Mouse (Mus musculus) ES-E14 (cell line): Measurements from ENCODE around the gene Ccp110. TPM values are rescaled to one million over a fixed set of nuclear protein-coding genes. Genes with fewer than 3 reads are reported as not detected.

Experiments
- DNase-seq: peaks from one replicate; pipeline ENCODE4 v3.0.0-alpha.2; 2013; ENCODE audit warnings: low read depth, low spot score
- H3K27ac ChIP-seq: 2 replicates; pipeline ENCODE4 v1.5.1; 2012; ENCODE audit warnings: low read depth, mild to moderate bottlenecking, low read length, moderate library complexity, mixed read lengths; ENCODE audit not compliant: poor library complexity, insufficient read depth, severe bottlenecking
- H3K36me3 ChIP-seq: 2 replicates; pipeline ENCODE4 v1.6.1; 2012; ENCODE audit warnings: mild to moderate bottlenecking, low read length, moderate library complexity, mixed read lengths; ENCODE audit not compliant: control insufficient read depth, poor library complexity, insufficient read depth, severe bottlenecking
- H3K4me1 ChIP-seq, 2 experiments: fragments of 150-350 bp in 1 of 2; sonication (generic) in 1 of 2; 2 replicates each; pipeline ENCODE4 v1.6.1; 2012; ENCODE audit warnings: low read length in 2 of 2, mild to moderate bottlenecking in 1 of 2, mixed read lengths in 1 of 2; ENCODE audit not compliant: control insufficient read depth in 2 of 2, insufficient read depth in 2 of 2, poor library complexity in 1 of 2
- H3K4me3 ChIP-seq, 2 experiments: fragments of 150-350 bp in 1 of 2; sonication (generic) in 1 of 2; 2 replicates each; pipeline ENCODE4 v1.5.1; 2012; ENCODE audit warnings: low read length in 2 of 2, low read depth in 1 of 2, mild to moderate bottlenecking in 1 of 2, mixed read lengths in 1 of 2; ENCODE audit not compliant: insufficient read depth in 1 of 2, poor library complexity in 1 of 2, severe bottlenecking in 1 of 2
- H3K9ac ChIP-seq: 2 replicates; pipeline ENCODE4 v1.6.1; 2012; ENCODE audit warnings: low read depth, mild to moderate bottlenecking, low read length, mixed read lengths; ENCODE audit not compliant: poor library complexity, insufficient read depth, severe bottlenecking
- H3K9me3 ChIP-seq: fragments of 150-350 bp; sonication (generic); 2 replicates; pipeline ENCODE4 v1.6.1; 2012; ENCODE audit warnings: low read depth, mild to moderate bottlenecking, low read length; ENCODE audit not compliant: control insufficient read depth, insufficient read depth
- CHD2 ChIP-seq: IDR thresholded peaks from 2 replicates; pipeline ENCODE4 v1.6.1; 2014; ENCODE audit warnings: mild to moderate bottlenecking, low read depth, low read length, inconsistent platforms
- HCFC1 ChIP-seq: IDR thresholded peaks from 2 replicates; pipeline ENCODE4 v1.6.1; 2012; ENCODE audit warnings: low read length, inconsistent platforms, borderline replicate concordance; ENCODE audit not compliant: insufficient read depth
- MAFK ChIP-seq: IDR thresholded peaks from 2 replicates; pipeline ENCODE4 v1.6.1; 2014; ENCODE audit warnings: mild to moderate bottlenecking, low read depth, low read length, inconsistent platforms; ENCODE audit not compliant: insufficient read depth
- ZC3H11A ChIP-seq: IDR thresholded peaks from 2 replicates; pipeline ENCODE4 v1.6.1; 2012; ENCODE audit warnings: low read depth, mild to moderate bottlenecking, inconsistent platforms, low read length, borderline replicate concordance
- ZNF384 ChIP-seq: IDR thresholded peaks from 2 replicates; pipeline ENCODE4 v1.6.1; 2012; ENCODE audit warnings: low read depth, low read length, inconsistent platforms
- in situ Hi-C, 2 experiments: fragments of 600-800 bp; cut with MboI; formaldehyde crosslinking; loops; one replicate each; pipeline ENCODE4 v1.15.1; 2025; ENCODE audit warnings: low sequenced_read_pairs in 2 of 2, inconsistent platforms in 1 of 2; ENCODE audit not compliant: unreplicated experiment in 2 of 2
- total RNA-seq: library from RNA; depleted of rRNA; stranded (reverse); fragments of 300-350 nt; gene quantifications from 2 replicates; pipeline ENCODE4 v1.2.3, GENCODE M21; 2012

Ccp110 gene
- total RNA-seq, 1 experiment: 25.8 TPM

DNA sequence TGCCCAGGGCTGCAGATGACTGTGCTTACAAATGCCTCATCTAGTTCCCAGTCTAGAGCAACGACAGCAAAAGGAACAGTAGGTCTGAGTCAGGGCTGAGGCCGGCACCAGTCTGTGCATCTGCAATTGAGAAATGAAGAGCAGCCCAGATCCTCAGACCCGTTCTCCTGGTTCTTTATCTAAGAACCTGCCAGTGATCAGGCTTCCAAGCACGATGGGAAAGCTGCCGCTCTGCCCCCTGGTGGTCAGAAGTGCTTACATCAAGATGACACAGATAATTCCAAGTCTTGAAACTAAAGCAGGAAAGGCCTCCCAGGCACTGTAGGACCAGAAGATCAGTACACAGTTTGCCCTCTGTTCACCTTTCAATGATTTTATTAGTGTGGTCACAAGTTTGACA is 24.2 kb upstream of the Ccp110 start:
- H3K9ac ChIP-seq: no peak overlapping the region
- peak; percentile 87 for DNase-seq
- H3K27ac ChIP-seq: no peak overlapping the region
- in situ Hi-C loops: no loop called here
- H3K36me3 ChIP-seq: peaks cover 12% of the 10 kb centered on the region; the same call in 1 of the 2 replicates
- no peak for TF ChIP-seq HCFC1
- TF ChIP-seq ZC3H11A: peak; percentile 41; the same call in 1 of the 2 replicates
- H3K9me3 ChIP-seq: no peaks in the 10 kb centered on the region
- no peak overlapping the region for H3K4me3 ChIP-seq
- H3K4me1 ChIP-seq: peaks cover 2 to 3% of the 10 kb centered on the region in 2 experiments; a peak in 3 of 4 replicates

DNA sequence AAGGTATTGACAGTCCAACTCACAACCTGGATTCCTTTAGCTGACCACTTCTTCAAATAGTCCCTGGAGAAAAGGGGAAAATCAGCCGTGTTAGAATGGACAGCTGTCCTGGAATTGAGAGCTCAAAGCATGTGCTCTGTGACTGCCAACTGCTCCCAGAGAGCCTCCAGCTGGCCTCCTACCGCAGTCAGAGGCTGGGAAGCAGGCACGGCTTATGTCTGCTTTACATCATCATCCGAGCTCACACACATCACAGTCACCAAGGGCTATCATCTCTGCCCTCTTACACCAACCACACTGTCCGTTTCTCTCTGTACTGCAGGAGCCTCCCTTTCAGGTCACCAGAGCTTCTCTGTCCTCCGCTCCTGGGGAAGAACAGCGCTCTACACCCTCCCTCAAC is 23.3 kb upstream of the Ccp110 start:
- no peak for DNase-seq
- no peak overlapping the region for H3K9ac ChIP-seq
- peaks cover 2 to 3% of the 10 kb centered on the region in 2 experiments; a peak in 3 of 4 replicates for H3K4me1 ChIP-seq
- no peak overlapping the region for H3K27ac ChIP-seq
- in situ Hi-C loops: no loop called here
- H3K9me3 ChIP-seq: no peaks in the 10 kb centered on the region
- H3K4me3 ChIP-seq: no peak overlapping the region
- H3K36me3 ChIP-seq: peaks cover 12% of the 10 kb centered on the region; the same call in 1 of the 2 replicates
- TF ChIP-seq MAFK: no peak
- no peak for TF ChIP-seq CHD2
- TF ChIP-seq ZC3H11A: no peak
- no peak for TF ChIP-seq HCFC1
- no peak for TF ChIP-seq ZNF384

DNA sequence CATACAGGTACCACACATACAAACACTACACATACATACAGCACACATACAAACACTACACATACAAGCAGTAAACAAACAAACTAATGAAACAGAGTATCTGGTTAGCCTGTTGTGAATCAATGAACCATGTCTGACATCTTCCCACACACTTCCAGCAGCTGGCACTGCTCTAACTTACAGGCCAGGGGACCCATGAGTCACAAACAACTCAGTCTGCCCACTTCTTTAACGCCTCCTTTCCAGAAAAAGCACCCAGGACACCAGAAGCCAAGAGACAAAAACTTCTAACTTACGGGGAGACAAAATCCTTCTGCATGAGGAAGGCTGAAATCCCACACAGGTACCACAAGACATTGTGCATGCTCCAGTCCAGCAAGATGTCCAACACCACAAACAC is 21.1 kb upstream of the Ccp110 start:
- Histone ChIP-seq H3K4me3 (no peak overlapping the region), H3K9ac (no peak overlapping the region), H3K4me1 (no peaks in the 10 kb centered on the region; a peak in 1 of 4 replicates), H3K27ac (no peak overlapping the region), H3K9me3 (no peaks in the 10 kb centered on the region), H3K36me3 (peaks cover 15% of the 10 kb centered on the region)
- in situ Hi-C loops: loop anchor here in 1 of 2 experiments (10.0 kb wide), 1 partner anchor 96 kb away; the partner anchor contains the start of gene Tmc5
- DNase-seq: no peak
- TF ChIP-seq HCFC1: no peak
- no peak for TF ChIP-seq MAFK
- no peak for TF ChIP-seq ZNF384
- no peak for TF ChIP-seq ZC3H11A

DNA sequence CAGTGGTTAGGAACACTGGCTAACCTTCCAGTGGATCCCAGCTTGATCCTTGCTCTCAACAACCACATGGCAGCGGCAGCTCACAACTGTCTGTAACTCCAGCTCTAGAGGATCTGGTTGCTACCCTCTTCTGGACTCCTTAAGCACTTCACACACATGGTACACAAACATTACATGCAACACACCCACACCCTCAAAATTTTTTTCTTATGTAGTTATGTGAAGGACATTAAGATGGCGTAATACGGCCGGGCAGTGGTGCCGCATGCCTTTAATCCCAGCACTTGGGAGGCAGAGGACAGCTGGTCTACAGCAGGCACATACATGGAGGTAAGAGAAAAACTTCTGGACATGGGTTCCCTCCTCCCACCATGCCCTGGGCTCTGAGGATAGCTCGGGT is 16.2 kb upstream of the Ccp110 start:
- no peaks in the 10 kb centered on the region for H3K4me1 ChIP-seq
- no peak overlapping the region for H3K4me3 ChIP-seq
- TF ChIP-seq CHD2 (no peak), MAFK (no peak)
- no peaks in the 10 kb centered on the region for H3K9me3 ChIP-seq
- no peak overlapping the region for H3K9ac ChIP-seq
- H3K36me3 ChIP-seq: peaks cover 16% of the 10 kb centered on the region
- in situ Hi-C loops: loop anchor here in 1 of 2 experiments (10.0 kb wide), 1 partner anchor 101 kb away; the partner anchor contains the start of gene Tmc5
- DNase-seq: no peak
- no peak overlapping the region for H3K27ac ChIP-seq

DNA sequence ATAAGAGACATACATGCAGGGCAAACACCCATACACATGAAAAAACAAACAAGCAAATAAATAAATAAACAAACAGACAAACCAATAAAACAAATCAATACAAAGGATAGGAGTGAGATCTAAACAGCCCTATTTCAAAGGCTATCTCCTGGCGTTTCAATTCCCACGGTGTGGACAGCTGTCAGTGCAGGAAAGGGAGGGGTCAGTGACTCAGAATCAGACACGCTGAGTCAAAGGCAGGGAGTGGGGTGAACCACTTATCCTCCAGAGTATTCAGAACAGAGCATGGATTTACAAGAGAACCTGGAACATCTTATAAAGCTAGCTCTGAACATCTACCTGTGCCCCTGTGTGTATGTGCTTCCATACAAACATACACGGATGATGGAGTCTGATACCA is 15.2 kb upstream of the Ccp110 start:
- Histone ChIP-seq H3K9me3 (no peaks in the 10 kb centered on the region), H3K36me3 (peaks cover 10% of the 10 kb centered on the region), H3K27ac (no peak overlapping the region), H3K4me3 (no peak overlapping the region), H3K4me1 (no peaks in the 10 kb centered on the region), H3K9ac (no peak overlapping the region)
- TF ChIP-seq MAFK (no peak), ZNF384 (no peak), ZC3H11A (no peak), CHD2 (no peak), HCFC1 (no peak)
- DNase-seq: no peak
- in situ Hi-C loops: loop anchor here in 1 of 2 experiments (10.0 kb wide), 1 partner anchor 102 kb away; the partner anchor contains the start of gene Tmc5
